Mouse (Mus musculus) CD4-positive, CD25-positive, alpha-beta regulatory T cell (primary cell): Measurements from ENCODE around the gene Aldoc. TPM values are rescaled to one million over a fixed set of nuclear protein-coding genes. Genes with fewer than 3 reads are reported as not detected.

ENCODE experiments used
- polyA plus RNA-seq: library from polyadenylated mRNA; unstranded; fragments of 100-300 nt; shearing (Covaris generic); gene quantifications from one replicate; pipeline ENCODE4 v1.2.1, GENCODE M21; 2017

The Aldoc gene
- polyA plus RNA-seq = 5.9 TPM

DNA sequence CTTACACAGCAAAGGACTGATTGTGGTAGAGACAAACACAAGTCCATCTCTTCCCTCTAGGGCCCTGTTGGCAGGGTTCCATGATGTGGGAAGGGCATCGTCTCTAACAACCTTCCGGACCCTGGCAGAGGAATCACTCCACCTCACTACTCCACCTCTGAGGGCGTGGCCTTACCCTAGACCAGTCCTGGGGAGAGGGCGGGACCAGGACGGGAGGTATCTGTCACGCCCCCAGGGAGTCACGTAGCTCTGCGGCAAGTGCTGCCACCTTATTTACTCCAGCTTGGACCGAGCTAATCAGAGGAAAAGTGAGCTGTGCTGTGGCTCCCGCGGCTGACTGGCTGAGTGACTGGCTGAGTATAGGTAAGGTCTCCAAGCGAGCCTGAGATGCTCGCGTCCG is at the start of gene Aldoc:
TSS of gene Aldoc (plus strand) at position 109 of the 400 bp plus-strand sequence.

DNA sequence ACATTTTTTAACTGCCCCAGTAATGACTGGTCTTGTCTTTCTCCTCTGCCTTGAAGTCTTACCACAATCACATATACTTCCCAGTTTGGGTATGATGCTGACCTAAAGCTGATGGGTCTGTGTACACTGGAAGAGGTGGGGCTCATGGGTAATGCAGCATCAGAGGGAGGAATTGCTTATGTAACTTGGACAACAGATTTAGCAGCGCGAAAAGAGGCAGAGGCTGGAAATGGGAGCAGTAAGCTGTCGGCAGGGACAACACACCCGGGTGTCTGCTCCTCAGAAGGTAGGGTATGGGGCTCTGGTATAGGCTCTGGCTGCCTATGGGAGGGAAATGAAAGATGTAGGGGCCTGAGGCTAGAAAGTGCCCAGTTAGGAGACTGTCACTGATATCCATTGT is 32.1 kb upstream of the Aldoc start, which contains the start of gene BC030499:
TSS of gene BC030499 (plus strand) at position 188 of the 400 bp plus-strand sequence.

DNA sequence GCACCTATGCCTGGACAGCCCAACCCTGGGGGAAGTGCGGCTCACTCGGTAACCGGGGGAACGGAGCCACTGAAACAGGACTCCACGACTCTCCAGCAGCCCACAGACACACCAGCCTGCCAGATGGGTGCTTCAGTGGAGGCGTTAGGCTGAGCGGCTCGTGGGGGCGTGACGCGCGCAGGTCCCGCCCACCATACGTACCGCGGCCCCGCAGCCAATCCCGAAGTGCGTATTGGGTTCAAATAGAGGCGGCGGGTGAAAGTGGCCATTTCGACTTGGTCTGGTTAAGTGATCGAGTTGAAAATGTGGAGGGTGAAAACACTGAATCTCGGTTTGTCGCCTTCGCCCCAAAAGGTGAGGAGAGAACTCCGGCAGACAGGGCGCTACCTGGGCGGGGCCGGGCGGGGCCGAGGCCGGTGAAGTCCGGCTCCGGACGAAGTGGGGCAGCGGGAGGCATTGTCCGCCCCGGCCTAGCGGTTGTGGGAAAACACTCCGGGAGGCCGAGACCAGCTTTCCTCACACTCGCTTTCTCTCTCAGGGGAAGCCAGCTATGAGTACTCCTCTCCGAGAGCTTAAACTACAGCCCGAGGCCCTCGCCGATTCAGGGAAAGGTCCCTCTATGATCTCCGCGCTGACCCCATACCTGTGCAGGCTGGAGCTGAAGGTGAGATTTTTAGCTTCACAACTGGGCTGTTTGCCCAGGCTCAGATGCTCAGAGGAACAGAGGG is 21.2 kb upstream of the Aldoc start, which contains the start of gene Spag5:
TSS of gene Spag5 (plus strand) at position 173 of the 728 bp plus-strand sequence.

DNA sequence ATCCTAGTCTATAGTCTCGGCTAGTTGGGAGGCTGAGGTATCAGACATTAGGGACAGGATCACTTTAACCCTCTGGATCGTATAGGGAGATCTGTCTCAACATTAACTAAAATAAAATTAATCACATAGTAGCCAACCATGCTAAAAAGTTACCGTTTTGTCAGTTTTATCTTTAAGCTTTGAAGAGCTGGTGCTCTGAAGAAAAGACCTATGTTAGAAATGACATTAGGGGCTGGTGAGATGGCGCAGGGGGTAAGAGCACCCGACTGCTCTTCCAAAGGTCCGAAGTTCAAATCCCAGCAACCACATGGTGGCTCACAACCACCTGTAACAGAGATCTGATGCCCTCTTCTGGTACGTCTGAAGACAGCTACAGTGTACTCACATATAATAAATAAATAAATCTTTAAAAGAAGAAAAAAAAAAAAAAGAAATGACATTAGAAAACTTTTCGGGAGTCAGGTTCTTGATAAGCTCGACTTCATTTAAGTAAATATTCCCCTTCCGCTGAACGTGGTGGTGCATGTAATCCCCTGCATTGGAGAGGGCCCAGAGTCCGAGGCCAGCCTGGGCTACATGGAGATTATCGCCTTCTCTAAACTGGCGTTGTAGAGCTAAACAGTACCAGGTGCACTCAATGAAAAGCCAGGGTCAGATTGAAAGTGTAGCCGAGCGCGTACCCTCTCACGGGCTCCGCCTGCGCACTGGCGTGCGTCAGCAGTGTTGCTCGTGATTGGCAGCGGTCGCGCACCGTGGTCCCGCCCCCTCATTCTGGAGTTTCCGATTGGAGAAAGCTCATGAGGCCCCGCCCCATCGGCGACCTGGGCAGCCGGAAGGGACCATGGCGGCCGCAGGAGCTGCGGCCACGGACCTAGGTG is 5.1 kb downstream of the Aldoc start, which contains the start of gene Pigs:
TSS of gene Pigs (plus strand) at position 782 of the 878 bp plus-strand sequence.

GRCm38 (mm10) chr11:78343381-78344327 is 20.9 kb downstream of the Aldoc start, which contains the start of gene Unc119:
TSS of gene Unc119 (plus strand) at chr11:78343482.

Other genes with a start within 250 kb of the Aldoc start
- gene Eral1, start 242.6 kb upstream of the Aldoc start, polyA plus RNA-seq = 35.7 TPM
- 19.3 TPM for gene Fam222b, start 228.3 kb upstream of the Aldoc start, polyA plus RNA-seq
- gene Traf4, start 157.4 kb upstream of the Aldoc start, polyA plus RNA-seq = 50.3 TPM
- gene Nek8, start 146.3 kb upstream of the Aldoc start, polyA plus RNA-seq = 14.4 TPM
- gene Tlcd1, start 146.3 kb upstream of the Aldoc start, polyA plus RNA-seq = 3.9 TPM
- 1,420 TPM for gene Rpl23a, start 139.4 kb upstream of the Aldoc start, polyA plus RNA-seq
- gene Rab34, start 134.5 kb upstream of the Aldoc start, polyA plus RNA-seq = 0.47 TPM
- gene Proca1, start 129.6 kb upstream of the Aldoc start, polyA plus RNA-seq = 0.18 TPM
- gene Sdf2, start 77.2 kb upstream of the Aldoc start, polyA plus RNA-seq = 72.6 TPM
- gene Supt6, start 77.0 kb upstream of the Aldoc start, polyA plus RNA-seq = 38.4 TPM
- gene 2610507B11Rik, start 61.2 kb upstream of the Aldoc start, polyA plus RNA-seq = 81.4 TPM
- 0.38 TPM for gene BC030499, start 32.1 kb upstream of the Aldoc start, polyA plus RNA-seq
- 1.9 TPM for gene Spag5, start 21.4 kb upstream of the Aldoc start, polyA plus RNA-seq
- 114 TPM for gene Pigs, start 5.4 kb downstream of the Aldoc start, polyA plus RNA-seq
- 59.7 TPM for gene Unc119, start 20.5 kb downstream of the Aldoc start, polyA plus RNA-seq
- not detected for gene Foxn1, start 63.6 kb downstream of the Aldoc start, polyA plus RNA-seq
- gene Slc13a2, start 99.2 kb downstream of the Aldoc start, polyA plus RNA-seq = not detected
- gene Slc46a1, start 142.7 kb downstream of the Aldoc start, polyA plus RNA-seq = 2.3 TPM
- gene Sarm1, start 174.8 kb downstream of the Aldoc start, polyA plus RNA-seq = 3.3 TPM
- not detected for gene Vtn, start 176.1 kb downstream of the Aldoc start, polyA plus RNA-seq
- gene Sebox, start 180.5 kb downstream of the Aldoc start, polyA plus RNA-seq = not detected
- 45.8 TPM for gene Tmem199, start 189.2 kb downstream of the Aldoc start, polyA plus RNA-seq
- 50.0 TPM for gene Poldip2, start 189.2 kb downstream of the Aldoc start, polyA plus RNA-seq
- 16.3 TPM for gene Tnfaip1, start 213.4 kb downstream of the Aldoc start, polyA plus RNA-seq
- 116 TPM for gene Ift20, start 213.4 kb downstream of the Aldoc start, polyA plus RNA-seq
- gene Tmem97, start 227.8 kb downstream of the Aldoc start, polyA plus RNA-seq = 11.9 TPM